ENCODE assay signal across 10 mouse cellular contexts in the genomic region with DNA sequence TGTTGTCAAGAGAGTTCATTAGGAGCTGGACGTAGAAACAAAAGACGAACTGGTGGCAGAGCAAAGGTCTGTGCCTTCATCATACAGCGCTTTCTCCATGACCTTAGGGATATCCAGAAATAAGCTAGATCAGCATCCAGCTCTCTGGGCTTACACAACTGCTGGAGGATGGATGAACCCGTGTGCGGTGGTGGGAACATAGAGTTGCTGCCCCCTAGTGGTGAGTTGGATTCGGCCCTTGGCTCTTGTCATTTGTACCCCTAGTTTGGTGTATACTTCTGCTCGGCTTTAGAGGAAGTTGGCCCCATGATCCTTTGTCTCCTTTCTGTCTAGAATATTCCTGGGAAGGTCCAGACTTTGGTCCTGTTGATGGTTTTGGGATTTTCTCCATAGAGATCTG.
DNase-seq lines count a peak whose midpoint lies in the region; ATAC-seq lines count a peak whose summit lies in the region.
"Had no signal": no experiment of that assay in that cellular context is flagged by ENCODE, and none has a peak within 500 bp of the region (broad histone marks: within the 10 kb centered on the region; RNA-seq: fewer than 3 reads in every experiment).

No protein-coding gene starts in this region.

- H3K27ac ChIP-seq in liver, embryonic 11.5 days (ENCODE audit: low read depth, low read length), result no peak overlapping the region
- H3K27ac ChIP-seq: embryonic facial prominence, embryonic 15.5 days; midbrain, embryonic 12.5 days had no signal

- H3K4me1 ChIP-seq in liver, embryonic 11.5 days (replicated peaks; ENCODE audit: control insufficient read depth, insufficient read depth, low read length), result no peaks in the 10 kb centered on the region
- H3K4me1 ChIP-seq: embryonic facial prominence, embryonic 15.5 days; midbrain, embryonic 12.5 days had no signal

- no peak overlapping the region for H3K9ac ChIP-seq in liver, embryonic 11.5 days (ENCODE audit: low read depth, low read length)
- H3K9ac ChIP-seq: embryonic facial prominence, embryonic 15.5 days; midbrain, embryonic 12.5 days had no signal

- H3K4me3 ChIP-seq in liver, embryonic 11.5 days (ENCODE audit: low read depth, low read length), result no peak overlapping the region
- H3K4me3 ChIP-seq: embryonic facial prominence, embryonic 15.5 days; midbrain, embryonic 12.5 days had no signal

- no peak for ATAC-seq in liver, embryonic 11.5 days (replicated peaks; ENCODE audit: low FRiP score)

- DNase-seq in liver (peak; percentile 21), ZHBTc4 (ENCODE audit: low read depth, low spot score) (peak; percentile 80)
- no peak for DNase-seq in liver, embryonic 11.5 days (ENCODE audit: low spot score)
- peak; percentile 10 for DNase-seq in cerebellum, adult 9-11 months
- DNase-seq in heart, postnatal 10 days, result peak; percentile 37 to 59
- peak; percentile 17 to 37 for DNase-seq in left cerebral cortex, postnatal 10 days (ENCODE audit: extremely low spot score in 1 of 2, low spot score in 2 of 2)
- peak; percentile 78 for DNase-seq in retina, embryonic 14.5 days (ENCODE audit: low spot score)
- no peak for DNase-seq in thymus, adult 18-20 months

- H3K27me3 ChIP-seq in liver, embryonic 11.5 days (replicated peaks; ENCODE audit: control insufficient read depth, insufficient read depth, low read length), result no peaks in the 10 kb centered on the region
- H3K27me3 ChIP-seq: embryonic facial prominence, embryonic 15.5 days; midbrain, embryonic 12.5 days had no signal

- WGBS in liver, embryonic 11.5 days, result 35% methylated on average over 7 of the region's 7 CpGs

- intact Hi-C loops in heart, postnatal 10 days (cut with DNase I), result loop anchor here (2.0 kb wide), 2 partner anchors 109 to 251 kb away; no protein-coding TSS in a partner anchor
- intact Hi-C loops in left cerebral cortex, postnatal 10 days (cut with DNase I), result no loop called here

- no peak overlapping the region for H3K4me2 ChIP-seq in liver, embryonic 11.5 days
- H3K4me2 ChIP-seq: embryonic facial prominence, embryonic 15.5 days; midbrain, embryonic 12.5 days had no signal

- no peaks in the 10 kb centered on the region for H3K9me3 ChIP-seq in liver, embryonic 11.5 days (ENCODE audit: control insufficient read depth, low read length)
- H3K9me3 ChIP-seq: embryonic facial prominence, embryonic 15.5 days; midbrain, embryonic 12.5 days had no signal

- no peaks in the 10 kb centered on the region for H3K36me3 ChIP-seq in liver, embryonic 11.5 days (ENCODE audit: control insufficient read depth, insufficient read depth, low read length)
- H3K36me3 ChIP-seq: embryonic facial prominence, embryonic 15.5 days; midbrain, embryonic 12.5 days had no signal

Comparison
In these comparisons a context has a peak if more than half of its experiments do, and no peak if none do; other contexts are left out.
1. DNase-seq: peak in liver (single experiment), ZHBTc4 (single experiment), cerebellum, adult 9-11 months (single experiment), heart, postnatal 10 days (2 of 2), left cerebral cortex, postnatal 10 days (2 of 2) and retina, embryonic 14.5 days (single experiment); none in liver, embryonic 11.5 days (single experiment) and thymus, adult 18-20 months (0 of 2).